Mouse (Mus musculus) heart, adult 9 months (tissue): ENCODE measurements around the gene Tppp3.

Experiments used
- DNase-seq, 2 experiments: peaks; one replicate each; pipeline ENCODE4 v3.0.0; 2022; ENCODE audit warnings: low spot score in 2 of 2

Tppp3 gene

DNA sequence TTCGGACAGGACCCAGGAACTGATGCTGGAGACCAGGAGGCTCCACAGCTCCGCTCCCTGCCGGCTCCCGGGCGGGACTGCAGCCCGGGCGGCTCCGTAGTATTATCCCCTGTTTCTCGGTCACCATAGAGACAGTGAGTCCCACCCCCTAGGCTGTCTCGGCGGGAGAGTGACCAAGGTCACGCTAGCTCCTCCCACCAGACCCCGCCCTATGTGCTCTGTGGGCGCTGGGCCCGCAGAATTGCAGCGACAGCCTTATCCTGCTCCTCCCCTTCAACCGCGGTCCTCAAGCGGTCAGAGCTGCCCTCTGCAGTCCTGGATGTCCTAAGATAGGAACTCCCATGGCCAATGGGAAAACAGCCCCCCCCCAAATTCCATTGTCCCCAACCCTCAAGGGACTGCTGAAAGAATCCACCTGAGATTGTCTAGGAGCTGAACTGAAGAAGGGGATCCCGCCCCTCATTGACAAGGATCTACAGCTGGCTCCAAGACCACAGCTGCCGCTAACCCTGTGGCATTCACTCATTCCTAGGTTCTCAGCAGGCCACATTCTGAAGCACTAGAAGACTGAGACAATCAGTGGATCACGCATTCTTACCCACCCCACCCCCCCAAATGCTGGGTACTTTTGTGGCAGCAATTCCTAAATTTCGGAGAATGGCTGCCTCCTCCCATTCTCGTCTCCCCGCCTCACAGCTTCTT lies at the start of gene Tppp3:
TSS of gene Tppp3 (minus strand) at position 213 of the 702 bp plus-strand sequence.
- peak; percentile 97 to 98 for DNase-seq

DNA sequence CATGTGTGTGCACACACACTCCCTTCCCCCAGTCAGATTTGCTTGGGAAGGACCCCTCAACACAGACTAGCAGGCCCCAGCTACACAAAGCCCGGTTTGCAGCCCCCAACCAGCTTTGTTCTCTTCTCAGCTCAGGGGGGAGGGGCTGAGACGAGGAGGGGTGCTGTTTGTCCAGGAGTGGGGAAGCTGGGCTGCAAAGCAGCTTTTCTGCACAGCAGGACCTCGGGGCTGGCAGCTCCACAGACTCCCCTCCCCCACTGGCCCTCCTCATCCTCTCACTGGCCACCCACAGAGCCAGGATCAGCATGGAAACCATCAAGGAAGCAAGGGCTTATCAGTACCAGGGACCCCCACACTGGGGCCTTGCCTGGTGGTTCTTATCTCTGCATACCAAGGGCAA lies 49.7 kb upstream of the Tppp3 start:
- no peak for DNase-seq

DNA sequence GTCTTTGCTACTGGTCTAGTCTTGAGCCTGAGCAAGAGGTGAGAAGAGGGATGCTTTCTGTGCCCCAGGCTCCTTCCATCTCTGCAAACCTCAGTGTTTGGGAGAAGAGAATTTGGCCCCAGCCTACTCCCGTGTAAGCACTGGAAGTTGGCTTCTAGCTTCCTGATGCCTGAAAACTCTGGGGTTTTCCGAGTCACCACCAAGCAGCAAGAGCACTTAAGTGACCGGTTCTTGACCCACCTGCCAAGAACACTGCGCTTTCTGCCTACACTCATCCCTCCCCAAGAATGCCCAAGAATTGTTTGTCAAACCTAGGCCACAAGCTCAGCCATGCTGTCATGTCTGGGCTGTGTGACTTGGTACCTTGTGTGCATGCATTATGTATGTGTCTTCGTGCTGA lies 49.2 kb upstream of the Tppp3 start:
- no peak for DNase-seq

DNA sequence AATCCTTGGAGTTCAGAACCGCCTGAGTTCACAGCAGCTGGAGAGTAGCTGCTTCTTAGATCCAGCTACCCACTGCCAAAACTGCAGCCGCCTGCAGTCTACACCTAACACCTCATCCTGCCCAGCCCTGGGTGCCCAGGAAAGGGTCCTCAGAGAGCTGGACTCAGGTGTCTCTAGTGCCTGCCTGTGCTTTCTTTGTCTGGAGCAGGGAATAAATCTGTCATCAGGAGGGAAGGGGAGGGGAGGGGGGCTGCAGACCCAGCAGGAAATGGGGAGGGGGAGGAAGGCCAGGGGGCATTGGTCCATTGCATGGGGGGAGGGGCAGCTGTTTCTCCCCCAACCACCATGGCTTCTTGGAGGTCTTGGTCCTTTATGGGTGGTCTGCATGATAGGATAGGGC lies 48.3 kb upstream of the Tppp3 start:
- no peak for DNase-seq

DNA sequence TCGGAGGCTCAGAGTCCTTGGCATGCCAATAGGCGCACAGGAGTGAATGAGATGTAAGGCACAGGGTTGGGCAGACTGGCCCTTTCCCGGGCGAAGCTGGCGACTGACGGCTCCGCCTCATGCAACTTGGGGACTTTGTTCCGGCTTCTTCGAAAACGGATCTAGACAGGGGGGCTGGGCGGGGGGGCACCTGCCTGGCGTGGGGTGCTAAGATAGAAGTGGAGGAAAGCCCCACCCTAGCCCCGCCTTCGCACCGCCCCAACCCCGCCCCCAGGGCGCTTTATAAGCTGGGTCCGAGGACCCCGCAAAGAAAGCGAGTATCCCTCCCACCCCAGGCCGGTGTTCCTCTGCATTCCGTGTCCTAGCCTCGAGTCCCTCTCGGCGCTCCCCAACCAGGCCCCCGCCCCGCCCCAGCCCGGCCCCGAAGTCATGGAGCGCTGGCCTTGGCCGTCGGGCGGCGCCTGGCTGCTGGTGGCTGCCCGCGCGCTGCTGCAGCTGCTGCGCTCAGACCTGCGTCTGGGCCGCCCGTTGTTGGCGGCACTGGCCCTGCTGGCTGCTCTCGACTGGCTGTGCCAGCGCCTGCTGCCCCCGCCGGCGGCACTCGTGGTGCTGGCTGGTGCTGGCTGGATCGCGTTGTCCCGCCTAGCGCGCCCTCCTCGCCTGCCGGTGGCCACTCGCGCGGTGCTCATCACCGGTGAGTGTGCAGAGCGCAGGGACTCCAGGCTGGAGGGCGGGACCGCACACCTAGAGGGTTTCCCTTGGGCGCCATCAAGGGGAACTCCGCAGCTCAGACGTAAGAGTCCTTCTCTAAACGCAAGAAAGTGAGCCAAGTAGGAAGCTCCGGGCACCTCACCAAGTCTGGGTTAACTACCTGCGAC lies 47.3 kb upstream of the Tppp3 start, which contains the start of gene Hsd11b2:
TSS of gene Hsd11b2 (plus strand) at position 320 of the 878 bp plus-strand sequence.
- DNase-seq: no peak

DNA sequence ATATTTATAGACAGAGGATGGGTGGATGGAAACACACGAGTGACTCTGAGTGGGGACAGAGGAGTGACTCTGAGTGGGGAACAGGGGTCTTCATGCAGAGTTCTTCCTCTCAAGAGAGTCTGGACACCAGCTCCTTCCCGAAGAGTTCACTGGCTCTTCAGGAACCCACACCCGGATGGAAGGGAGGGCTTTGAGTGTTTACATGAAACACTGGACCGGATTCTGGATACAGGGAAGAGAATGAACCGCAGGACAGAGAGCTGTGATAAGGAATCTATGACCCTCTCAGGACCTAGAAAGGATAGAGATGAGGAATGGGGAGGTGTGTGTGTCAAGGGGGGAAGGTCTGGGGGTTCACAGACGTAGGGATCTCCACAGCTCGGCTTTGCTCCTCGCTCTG lies 46.0 kb upstream of the Tppp3 start:
- no peak for DNase-seq

DNA sequence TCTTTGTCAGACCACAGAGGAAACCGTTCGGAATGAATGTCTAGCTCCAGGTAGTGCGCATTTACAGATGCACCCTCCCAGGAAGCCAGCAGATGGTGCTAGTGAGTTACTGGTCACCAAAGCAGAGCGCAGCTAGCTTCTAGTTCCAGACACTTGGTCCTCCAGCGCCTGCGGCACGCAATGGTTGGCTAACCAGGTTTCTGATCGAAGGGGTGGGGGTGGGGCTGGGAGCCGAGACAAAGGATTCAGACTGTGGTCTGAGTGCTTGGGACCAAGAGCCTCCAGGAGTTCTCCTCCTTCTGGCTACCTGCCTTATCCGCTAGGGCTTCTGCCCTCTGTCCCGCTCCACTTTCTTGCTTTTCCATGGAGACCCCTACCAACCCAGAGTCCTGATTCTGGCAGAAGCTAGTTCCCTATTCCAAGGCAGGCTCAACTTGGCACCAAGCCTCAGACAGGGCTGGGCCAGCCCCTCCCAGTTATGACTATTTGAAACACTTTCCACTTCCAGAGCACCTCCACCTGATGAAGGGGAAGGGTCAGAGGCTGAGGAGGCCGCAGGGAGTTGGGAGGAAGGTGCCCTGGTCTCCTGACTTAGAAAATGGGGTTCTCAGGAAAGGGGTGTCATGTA lies 44.8 kb upstream of the Tppp3 start:
- peak in 1 of 2 experiments; percentile 73 for DNase-seq

DNA sequence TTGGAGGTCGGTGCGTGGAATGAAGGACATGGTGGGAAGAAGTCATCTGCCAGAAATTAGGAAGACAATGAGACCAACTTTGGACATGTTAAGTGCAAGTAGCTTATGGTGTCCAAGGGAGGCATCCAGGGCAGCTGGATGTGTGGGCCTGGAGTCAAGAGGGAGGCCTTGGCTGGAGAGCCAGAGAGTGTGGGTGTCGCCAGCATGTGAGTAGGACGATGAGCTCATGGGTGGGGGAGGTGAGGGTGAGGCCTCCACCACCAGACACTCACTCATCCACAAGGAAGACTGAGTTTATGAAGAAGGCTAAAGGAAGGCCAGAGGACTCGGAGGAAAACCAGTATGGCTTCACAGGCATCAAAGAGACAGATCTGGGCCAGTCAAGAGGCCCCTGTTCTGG lies 43.3 kb upstream of the Tppp3 start:
- peak; percentile 58 to 60 for DNase-seq

DNA sequence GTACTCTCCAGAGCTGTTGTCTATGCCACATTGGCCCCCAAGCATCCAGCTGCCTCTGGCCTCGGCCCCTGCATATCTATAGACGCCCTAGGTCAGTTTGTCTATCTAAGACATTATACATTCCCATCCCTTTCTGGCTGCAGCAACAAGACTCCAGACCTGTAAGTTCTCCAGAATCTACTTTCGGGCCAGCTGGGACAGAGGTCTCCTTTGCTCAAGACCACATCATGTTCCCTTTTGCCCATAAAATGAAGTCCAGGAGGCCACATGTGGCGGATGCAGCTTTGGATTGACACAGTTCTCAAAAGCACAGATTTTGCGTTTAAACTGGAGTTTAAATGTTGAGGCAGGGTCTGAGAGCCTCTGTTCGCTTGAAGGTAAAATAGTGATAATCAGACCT lies 42.9 kb upstream of the Tppp3 start:
- DNase-seq: no peak

DNA sequence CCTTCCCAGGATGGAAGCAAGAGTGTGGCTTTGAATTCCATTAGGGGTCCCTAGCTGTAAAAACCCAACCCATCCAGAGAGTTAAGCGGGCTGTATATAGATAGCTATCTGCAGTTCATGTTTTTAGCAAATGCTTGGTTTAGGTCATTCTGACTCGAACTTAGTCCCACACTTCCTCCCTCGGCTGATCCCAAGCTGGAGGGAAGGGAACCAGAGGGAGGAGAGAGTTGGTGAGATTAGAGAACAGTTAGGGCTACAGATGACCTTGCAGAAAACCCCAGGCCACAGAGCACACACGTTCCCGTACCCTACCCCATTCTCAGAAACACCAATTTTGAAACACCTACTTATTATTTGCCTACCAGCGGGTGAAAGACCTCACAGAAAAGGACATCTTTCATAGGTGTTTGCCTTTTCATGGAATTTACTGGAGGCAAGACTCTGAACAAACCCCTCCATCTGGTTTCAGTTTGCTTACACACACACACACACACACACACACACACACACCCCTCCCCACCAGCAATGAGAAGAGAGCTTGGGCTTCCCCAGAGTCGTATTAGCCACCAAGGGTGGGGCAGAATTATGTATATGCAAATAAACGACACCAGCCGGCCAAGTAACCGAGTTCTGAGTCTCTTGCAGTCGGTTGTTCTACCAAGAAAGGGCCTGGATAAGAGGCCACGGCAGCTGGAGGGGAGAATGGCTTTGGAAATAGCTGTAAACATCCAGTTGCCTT lies 38.8 kb upstream of the Tppp3 start:
- DNase-seq: no peak

DNA sequence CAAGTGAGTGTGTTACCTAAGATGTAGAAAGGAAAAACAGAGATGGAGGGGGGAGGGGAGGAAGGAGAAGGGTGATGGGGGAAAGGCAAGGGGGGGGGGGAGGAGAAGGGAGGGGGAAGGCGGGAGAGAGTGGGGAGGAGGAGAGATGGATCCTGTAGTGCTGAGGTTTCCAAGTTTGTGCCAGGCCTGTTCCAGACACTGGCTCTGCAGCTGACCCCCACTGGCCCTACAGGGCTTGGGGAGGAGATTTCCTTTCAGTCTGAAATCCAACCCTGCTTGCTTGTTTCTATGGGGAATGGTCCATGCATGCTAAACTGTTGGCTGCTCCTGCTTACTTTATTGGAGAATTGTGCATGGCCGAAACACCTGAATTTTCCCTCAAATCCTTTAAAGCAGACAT lies 37.4 kb upstream of the Tppp3 start:
- no peak for DNase-seq

DNA sequence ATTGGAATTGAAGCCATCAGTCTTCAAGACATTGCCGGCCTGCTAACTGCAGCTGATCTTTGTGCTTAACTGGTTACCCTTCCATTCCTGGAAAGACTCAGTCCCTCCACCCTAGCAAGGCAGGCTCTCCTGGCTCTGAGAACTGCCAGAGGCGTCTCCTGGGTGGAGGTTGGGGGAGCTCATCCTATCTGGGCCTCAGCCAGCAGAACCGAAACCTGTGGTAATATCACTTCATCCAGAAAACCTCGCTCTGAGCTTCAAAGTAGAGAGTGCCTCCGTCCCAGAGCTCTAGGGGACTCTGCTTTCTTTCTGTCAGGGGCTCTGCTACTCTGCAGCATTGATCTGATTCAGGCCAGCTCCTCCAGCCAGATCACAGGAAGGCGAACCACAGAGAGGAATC lies 35.7 kb upstream of the Tppp3 start:
- no peak for DNase-seq

DNA sequence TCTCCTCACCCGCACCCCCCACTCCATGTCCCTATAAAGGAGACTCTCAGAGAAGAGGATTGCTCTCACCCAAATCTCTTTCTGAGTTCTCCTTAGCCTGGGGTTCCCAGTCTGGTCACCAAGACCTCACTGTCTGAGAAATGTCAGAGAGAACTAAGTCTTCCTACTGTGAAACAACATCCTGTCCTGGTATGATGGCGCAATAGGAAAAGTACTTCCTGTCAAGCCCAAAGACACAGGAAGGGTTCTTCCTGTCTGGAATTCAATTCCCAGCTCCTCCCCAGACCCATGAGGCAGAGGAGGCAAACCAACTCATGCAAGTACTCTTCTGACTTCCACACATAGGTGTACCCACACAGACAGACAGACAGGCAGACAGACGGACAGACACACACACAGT lies 33.3 kb upstream of the Tppp3 start:
- DNase-seq: peak; percentile 42 to 67

DNA sequence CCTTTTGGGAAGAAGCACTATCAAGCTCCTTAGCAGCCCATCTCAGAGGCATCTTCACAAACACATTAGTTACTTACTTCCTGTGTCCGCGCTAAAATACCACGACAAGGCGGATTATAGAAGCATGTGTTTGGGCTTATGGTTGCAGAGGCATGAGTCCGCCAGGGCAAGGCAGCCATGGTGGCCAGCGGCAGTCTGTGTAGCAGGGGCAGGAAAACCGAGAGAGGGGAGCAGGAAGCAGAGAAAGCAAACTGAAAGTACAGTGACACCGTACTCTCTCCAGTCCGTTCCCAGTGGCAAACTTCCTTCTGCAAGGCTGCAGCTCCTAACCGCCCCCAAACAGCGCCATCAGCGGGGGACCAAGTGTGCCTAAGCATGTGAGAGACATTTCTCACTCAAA lies 28.5 kb upstream of the Tppp3 start:
- DNase-seq: no peak

DNA sequence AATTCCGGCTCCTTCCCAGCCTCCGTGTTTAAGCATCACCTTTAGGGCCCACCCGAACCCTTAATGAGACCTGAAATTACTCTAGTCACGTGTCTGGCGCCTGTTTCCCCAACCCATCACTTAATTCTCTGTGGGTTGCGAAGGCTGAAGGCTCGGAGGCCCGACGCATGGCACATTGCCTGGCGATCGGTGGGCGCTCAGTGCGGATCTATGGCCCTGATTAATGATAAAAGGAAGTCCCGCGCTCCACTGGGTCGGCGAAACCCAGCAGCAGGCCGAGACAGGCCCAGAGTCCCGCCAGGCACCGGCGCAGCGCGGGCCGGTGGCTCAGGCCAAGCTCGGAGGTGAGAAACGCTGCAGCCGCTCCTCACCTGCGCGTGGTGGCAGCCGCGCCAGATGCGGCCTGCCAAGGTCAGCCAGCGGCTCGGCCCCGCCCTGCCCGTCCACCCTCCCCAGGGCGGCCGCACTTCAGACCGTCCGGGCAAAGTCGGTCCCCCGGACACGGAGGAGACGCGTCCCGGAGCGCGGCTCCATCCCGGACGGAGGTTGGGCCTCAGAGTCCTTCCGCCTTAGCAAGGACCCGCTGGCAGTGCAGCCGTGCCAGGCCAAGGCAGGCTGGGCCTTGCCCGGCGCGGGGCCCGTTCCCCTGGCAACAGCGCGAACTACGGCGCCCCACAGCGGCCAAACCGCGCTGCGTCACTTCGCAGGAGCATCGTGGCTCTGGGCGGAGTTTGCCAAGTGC lies 25.3 kb upstream of the Tppp3 start, which contains the start of gene Zdhhc1:
TSS of gene Zdhhc1 (minus strand) at position 464 of the 742 bp plus-strand sequence.
- peak; percentile 86 to 87 for DNase-seq

DNA sequence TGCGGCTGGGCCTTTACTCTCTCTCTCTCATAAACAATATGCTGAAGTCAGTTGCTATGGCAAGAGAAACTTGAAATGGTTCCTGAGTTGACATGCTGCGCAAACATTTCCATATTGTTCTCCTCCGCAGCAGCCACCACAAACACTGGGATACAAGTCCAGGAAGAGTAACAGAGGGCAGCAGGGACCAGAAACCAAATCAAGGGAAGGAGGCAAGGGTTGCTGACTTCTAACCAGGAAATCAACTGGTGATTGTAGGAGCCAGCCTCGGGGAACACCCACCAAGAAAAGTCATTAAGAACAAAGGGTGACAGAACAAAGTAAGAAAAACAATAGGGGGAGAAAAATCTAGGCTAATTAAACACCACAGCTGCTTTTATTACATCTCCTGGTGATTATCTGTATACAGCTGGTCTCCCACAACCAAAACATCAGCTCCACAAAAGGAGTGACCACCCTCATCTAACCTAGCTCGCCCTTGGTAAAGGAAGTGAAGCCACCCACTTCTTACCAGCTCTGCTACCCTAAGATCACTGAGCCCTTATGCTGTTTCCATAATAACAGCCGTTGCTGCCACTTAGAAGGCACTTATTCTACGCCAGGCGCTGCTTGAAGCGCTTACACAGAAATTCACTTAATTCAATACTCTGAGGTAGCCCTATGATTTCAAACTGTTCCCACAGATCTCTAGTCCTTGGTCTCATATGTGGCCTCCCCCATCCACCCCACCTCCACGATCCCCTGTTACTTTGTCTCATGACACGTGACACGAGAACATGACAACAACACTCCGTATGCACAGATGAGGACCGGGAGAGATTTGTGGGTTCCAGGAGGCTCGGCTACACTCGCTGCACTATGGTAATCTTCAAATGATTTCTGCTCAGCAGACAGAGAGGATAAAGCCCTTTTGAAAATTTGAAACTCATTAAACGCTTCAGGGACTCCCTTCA lies 24.3 kb upstream of the Tppp3 start:
- DNase-seq: no peak

DNA sequence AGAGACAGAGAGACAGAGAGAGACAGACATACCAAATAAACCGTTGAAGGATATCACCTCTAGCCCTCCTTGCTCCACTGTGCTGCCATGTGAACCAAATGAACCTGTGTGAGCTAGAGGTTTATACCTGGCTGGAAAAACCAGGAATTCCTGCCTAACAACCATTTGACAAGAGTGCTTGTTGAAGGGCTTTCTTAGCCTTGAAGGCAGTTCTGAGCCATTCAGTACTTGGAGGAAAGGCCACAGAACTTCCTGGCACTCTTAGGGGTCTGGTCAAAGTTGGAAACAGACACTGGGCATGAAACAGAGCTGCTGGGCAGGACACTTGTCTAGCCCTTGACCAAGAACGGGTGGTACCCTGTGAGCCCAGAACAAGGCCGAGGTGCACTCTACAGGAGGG lies 23.2 kb upstream of the Tppp3 start:
- no peak for DNase-seq

DNA sequence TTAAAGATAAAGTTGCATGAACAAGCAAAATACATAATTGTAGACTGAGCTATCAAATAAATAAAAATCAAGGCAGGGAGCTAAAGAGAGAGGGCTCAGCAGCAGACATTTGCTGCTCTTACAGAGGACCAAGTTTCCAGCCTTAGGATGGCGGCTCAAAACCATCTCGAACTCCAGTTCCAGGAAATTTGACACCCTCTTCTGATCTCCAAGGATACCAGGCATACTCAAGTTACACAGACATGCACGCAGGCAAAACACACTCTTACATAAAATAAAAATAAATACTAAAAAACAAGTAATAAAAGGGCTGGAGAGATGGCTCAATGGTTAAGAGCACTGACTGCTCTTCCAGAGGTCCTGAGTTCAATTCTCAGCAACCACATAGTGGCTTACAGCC lies 22.2 kb upstream of the Tppp3 start:
- no peak for DNase-seq

DNA sequence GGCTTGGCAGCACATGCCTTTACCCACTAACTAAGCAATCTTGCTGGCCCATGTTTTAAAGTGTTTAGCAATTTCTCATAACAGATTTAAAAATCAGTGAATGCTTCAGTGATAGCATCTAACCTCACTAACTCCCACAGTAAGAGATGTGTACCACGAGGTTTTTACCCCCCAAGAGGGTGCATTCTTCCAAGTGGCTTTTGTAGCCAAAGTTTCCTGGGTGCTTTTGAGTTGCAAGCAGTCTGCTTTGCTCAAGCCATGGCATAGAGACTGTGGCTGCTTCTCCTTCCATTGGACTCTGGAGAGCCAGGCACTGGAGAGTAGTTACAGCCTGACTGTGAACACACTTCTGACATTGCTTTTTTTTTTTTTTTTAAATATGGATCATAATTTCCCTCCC lies 18.0 kb upstream of the Tppp3 start:
- no peak for DNase-seq

DNA sequence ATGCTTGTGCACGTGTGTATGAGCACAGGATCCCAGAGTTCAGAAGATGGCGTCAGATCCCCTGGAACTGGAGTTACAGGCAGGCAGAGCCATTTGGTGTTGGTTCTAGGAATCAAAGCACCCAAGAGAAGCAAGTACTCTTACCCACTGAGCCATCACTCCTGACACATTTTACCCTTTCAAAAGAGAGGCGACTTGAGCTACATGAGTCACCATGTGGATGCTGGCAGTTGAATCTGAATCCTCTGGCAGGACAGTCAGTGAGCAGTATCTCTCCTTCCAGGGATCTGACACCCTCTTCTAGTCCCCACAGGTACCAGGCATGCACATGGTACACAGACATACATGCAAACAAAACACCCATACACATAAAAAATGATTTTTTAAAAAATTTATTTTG lies 16.8 kb upstream of the Tppp3 start:
- DNase-seq: no peak
